Mouse (Mus musculus) spleen, postnatal 14 days (tissue): Measurements from ENCODE around the gene Gm11034.
A peak's percentile ranks its signal among the peaks of the same experiment; 100 is the strongest.

ENCODE experiments used
- DNase-seq, 2 experiments: peaks; one replicate each; pipeline ENCODE4 v3.0.0; 2021 to 2022; ENCODE audit warnings: low spot score in 2 of 2

Gm11034 gene

DNA sequence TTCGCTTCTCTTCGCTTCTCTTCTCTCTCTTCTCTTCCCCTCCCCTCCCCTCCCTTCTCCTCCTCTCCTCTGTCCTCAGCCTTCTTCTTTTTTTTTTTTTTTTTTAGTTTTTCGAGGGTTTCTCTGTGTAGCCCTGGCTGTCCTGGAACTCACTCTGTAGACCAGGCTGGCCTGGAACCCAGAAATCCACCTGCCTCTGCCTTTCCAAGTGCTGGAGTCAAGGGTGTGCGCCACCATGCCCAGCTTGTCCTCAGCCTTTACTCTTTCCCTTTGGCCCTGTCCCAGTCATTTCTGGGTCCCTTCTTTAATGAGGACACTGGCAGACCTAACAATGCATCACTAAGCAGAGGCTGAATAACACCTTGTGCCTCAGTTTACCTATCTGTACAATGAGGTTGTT lies at the start of gene Gm11034:
TSS of gene Gm11034 (minus strand) at position 101 of the 400 bp plus-strand sequence.
- DNase-seq, result no peak

DNA sequence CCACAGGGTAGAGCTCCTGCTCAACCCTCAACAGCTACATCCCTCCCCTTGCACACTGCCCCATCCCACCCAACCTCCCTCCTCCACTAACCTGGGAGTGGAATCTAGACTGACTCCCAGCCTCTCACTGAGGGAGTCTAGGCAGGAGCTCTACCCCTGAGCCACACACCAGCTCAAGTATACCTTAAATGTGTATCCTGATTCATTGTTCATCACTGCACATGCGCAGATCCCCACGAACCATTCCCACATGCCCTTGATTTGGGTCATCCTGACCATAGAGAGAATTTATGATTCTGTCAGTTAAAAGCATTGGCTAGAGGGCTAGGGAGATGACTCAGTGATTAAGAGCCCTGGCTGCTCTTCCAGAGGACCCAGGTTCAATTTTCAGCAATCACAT lies 49.3 kb upstream of the Gm11034 start:
- no peak for DNase-seq

DNA sequence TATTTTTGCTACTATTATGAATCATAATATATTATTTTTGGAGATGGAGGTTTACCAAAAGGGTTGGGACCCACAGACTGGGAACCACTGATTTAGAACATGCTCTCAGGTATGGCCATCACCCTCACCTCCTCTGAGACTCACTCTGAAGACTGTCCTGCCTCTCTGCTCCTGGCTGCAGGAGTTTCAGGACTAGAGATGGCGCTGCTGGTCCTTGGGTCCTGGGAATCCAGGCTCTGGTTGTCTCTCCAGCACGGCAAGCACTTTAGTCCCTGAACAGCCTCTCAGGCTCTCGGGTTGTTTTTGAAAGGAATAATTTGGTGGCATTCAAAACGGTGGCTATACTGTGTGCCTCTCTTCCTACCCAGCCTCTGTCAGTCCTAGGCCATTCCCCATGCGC lies 48.4 kb upstream of the Gm11034 start:
- DNase-seq, result no peak

DNA sequence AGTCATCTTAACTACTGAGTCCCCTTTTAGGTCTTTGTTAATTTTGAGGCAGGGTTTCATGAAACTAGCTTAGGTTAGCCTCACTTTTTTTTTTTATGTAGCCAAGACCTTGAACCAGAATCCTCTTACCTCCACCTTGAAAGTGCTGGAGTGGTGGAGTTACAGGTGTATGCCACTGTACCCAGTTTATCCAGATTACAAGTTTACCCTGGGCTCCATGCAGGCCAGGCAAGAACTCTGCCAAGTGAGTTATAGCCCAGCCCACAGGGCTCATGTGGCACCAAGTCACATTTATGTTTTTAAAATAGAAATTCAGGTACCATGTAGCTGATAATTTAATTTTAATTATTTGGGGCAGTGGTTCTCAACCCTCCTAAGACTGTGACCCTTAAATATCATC lies 48.0 kb upstream of the Gm11034 start:
- DNase-seq, result no peak

DNA sequence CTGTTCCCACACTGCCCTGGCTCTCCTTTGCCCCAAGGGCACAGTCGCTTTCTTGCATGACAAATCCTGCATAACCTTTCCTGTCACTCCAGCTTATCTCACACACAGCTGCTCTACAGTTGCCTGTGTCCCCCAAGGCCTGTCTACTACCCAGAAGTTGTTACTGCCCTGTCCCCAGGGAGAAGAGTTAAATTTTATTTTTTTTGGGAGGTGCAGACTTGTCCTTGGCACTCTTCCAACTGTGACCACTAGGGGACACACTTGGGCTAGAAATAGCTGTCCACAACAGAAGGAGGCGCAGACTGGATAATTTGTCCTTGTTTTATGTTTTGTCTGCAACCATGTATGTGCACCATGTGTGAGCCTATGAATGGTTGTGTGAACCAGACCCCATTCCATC lies 47.6 kb upstream of the Gm11034 start:
- DNase-seq, result peak; percentile 47 to 70

DNA sequence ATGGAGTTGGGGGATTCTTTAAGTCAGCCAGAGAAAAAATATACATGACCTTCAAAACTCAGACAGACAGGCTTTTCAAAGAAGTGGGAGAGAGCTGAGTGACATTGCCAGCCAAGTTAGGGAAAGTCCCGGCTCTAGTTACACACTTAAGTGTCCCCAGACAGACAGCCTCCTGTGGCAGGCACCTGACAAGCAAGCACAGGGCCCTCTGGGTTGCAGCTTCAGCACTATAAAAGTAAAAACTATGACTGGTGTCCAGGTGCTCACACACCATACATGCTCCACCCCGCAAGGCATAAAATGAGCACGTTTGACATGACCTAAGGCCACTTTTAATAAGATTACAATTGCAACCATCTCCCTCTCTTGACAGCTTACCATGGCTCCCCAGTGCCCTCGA lies 47.1 kb upstream of the Gm11034 start:
- DNase-seq, result no peak

DNA sequence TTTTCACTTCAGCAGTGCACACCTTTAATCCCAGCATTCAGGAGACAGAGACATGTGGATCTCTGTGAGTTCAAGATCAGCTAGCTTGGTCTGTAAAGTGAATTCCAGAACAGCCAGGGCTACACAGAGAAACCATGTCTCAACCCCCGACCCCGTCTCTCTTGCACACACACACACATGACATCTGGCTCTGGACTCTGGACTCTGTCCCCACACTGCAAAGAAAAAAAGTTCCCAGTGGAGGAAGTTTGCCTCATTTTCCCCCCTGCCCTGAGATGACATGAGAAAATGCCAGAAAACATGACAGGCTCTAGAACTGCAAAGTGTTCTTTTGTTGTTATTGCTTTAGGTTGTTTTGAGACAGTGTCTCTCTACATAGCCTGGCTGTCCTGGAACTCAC lies 46.4 kb upstream of the Gm11034 start:
- DNase-seq, result no peak

DNA sequence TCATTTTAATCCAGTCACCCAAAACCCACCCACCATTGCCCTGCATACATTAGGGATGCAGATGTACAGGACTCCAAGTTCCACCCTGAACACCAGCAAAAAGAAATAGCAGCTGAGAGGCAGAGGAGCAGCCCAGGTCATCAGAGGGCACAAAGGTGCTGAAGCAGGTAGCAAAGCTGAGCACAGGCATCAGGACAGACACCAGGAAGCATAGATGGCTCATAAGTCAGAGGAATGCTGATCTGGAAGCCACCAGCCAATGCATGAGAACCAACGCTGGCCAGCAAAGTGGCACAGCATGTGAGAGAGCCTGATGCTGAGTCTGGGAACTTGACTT lies 44.4 kb upstream of the Gm11034 start:
- no peak for DNase-seq

DNA sequence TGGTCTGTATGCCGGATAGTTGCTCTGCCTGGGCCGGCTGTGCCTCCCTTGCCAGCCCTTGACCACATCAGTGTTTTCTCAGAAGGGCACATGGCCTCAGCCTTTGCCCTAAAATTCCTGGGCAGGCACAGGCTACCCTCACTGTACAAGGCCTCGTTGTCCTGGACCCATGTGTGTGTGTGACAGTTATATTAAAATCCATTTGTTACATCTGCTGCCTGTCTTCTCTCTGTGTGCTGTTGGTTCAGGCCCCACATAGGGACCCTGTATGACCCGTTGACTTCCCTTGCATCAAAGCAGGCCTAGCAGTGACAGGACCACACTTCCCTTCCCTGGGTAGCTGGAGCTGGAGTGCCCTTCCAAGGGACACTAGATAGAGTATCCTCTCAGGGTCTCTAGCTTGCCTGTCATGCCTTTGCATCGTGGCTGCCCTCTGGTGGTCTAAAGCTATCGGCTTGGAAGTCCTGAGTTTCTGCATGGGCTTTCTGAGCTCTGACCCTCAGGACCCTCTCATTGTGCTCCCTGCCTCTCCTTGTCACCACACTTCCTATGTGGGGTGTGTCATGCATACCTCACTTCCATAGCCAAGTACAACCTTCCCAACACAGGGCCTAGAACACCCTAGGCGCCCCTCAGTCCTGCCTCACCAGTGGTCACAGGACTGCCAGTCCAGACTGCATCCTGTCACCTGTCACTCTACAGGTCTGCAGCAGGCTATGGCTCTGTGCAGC lies 43.9 kb upstream of the Gm11034 start:
- peak in 1 of 2 experiments; percentile 50 for DNase-seq

DNA sequence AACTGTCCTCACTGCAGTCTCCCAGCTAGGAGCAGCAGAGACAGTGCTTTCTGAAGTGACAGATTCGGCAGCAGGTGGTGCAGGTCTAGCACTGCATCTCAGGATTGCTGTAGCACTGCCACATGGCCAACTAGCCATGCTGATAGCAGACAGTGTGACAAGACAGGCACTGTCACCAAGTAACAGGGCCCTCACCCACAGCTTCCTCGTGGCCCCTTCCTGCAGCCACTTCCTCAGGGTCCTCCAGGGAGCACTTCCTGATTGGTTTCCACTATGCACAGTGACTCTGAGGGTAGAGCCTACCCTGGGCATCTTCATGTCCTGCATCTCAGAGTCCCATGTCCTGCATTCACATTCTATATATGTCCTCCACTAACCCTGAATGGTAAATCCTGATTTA lies 31.2 kb upstream of the Gm11034 start:
- no peak for DNase-seq

DNA sequence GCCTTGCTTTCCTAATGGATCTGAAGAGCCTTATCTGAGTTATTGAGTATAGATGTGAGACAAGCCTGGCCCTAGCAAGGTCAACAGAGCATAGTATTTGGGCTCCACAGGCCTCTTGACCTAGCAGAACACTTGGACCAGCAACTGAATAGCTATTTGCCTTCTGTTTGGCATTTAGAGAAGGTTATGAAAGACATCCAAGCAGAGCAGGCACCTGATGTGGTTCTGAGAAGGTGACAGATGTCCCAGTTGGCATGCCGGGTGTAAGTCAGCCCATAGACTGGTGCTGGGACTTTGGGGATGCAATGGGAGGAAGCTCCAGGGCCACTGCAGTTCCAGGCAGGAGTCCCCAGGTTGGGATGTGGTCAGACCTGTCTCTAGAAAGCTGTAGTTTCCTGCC lies 28.8 kb upstream of the Gm11034 start:
- DNase-seq, result no peak

DNA sequence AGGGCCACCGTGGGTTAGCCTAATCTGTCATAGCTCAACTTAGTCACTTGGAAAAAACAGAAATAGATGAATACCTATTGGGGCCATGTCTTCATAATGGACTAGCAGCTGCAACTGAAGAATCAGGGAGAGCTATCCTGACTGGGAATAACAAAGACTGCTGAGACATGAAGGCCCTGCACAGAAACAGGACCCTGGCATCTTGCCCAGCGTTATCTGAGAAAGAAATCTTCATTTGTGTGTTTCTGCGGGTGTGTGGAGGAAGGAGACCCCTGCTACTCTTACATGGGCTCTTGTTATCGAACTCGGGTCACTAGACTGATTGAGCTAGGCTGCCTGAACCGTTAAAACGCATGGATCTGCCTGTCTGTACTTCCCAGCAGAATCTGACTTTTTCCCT lies 27.5 kb upstream of the Gm11034 start:
- no peak for DNase-seq

DNA sequence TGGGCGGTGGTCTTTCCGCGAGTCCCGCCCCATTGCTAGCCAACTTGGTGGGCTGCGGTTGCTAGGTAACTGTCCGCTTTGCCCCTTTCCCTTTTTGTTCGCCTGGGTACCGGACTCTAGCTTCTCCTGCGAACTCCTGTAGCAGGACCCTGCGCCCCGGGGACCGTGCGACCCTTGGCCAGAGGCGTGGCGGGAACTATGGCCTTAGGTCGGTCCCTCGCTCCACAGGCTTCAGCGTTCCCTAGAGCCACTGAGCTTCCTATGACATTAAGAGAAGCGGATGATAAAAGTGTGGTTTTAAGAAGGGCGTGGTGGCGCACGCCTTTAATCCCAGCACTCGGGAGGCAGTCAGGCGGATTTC lies 26.9 kb upstream of the Gm11034 start:
- DNase-seq, result no peak

DNA sequence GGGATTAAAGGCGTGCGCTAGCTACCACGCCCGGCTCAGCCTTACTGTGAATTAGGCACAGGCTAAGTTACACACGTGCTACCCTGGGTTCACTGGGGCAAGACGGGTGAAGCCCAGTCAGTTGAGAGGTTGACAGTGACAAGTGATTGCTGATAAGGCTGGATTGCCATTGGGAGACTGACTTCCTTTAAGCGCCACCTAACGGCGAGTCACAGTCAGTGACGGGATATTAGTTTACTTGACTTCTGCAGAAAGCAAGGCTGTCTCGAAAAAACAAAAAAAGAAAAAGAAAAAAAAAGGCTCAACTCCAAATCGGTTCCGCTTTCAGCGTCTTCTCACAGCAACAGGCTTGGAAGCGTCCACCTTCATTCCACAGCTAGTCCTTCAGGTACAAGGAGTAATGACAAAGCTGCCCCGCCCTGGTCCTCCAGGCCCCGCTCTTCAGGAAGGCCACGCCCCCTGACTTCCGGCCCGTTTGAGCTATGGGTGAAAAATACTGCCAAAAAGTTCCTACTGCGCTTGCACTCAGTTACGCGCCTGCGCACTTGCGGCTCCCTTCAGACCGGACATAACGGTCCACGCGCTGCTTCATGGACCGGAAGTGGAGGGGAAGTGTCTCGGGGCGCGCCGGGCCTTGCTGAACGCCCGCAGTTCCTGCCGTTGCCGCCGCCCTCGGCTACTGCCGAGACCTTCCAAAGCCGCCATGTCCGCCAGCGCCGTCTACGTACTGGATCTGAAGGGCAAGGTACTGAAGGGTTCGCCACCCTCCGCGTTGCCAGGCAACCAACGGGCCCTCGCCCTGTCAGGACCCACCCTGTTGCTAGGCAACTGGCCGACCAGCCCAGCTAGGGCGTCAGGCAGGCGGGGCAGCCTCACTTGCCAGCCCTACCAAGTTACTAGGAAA lies 26.3 kb upstream of the Gm11034 start, which contains the start of gene Ap1m1:
TSS of gene Ap1m1 (plus strand) at position 520 of the 904 bp plus-strand sequence.
- peak; percentile 92 to 94 for DNase-seq

DNA sequence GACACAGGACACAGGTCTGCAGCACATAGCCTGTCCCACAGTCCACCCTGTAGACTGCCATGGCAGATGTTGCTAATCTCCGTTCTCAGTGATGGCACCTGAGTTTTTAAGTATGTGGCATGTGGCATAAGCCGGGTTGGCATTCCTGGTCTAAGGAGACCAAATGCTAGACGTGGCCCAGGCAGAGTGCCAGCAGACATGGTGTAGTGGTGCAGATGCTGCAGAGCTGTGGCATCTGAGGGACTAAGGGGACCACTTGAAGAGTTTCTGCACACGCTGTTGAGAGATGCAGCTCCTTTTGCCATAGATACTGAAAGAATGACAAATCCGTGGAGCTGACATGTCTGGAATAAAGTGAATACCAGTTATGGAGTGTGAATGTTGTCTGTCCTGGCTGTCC lies 9.2 kb upstream of the Gm11034 start:
- DNase-seq, result no peak

DNA sequence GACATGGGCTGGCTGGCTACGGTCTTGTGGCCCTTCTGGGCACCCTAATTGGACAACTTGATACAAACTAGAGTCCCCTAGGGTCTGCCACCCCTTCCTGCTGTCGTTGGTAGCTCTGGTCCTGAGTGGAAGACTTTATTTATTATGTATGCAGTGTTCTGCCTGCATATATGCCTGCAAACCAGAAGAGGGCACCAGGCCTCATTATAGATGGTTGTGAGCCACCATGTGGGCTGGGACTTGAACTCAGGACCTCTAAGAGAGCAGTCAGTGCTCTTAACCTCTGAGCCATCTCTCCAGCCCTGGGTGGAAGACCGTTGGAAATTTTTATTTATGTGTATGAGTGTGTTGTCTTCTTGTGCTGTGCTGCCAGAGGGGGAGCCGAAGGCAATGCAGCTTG lies 7.3 kb upstream of the Gm11034 start:
- no peak for DNase-seq

DNA sequence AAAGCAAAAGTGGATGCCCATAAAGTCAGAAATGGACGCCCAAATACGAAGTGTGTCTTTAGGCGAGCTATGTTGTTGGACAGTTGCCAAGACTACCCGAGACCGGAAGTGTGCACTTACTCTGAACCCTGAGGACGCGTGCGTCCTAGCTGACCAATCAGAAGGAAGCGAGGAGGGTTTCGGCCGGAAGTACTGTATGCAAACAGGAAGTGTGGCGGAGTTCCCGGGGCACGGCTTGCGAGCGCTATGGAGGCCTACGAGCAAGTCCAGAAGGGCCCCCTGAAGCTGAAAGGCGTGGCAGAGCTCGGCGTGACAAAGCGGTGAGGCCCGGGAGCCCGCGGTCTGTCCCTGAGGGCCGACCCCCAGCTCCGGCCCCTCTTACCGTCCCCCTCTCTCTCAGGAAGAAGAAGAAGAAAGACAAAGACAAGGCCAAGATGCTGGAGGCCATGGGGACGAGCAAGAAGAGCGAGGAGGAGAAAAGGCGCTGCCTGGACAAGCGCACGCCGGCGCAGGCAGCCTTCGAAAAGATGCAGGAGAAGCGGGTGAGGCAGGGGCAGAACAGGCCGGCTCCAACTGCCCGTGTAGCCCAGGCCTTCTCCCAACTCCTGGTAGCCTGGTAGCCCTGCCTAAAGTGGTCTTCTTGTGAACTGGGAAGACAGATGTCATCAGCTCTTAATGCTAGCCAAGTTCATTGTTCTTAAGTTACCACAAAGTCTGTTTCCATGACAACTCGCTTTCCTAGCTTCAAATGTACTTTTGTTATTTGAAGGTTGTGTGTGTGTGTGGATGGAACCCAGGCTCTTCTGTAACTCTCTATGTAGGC lies 6.3 kb upstream of the Gm11034 start, which contains the start of gene Fam32a:
TSS of gene Fam32a (plus strand) at position 190 of the 823 bp plus-strand sequence.
- peak; percentile 73 to 82 for DNase-seq

DNA sequence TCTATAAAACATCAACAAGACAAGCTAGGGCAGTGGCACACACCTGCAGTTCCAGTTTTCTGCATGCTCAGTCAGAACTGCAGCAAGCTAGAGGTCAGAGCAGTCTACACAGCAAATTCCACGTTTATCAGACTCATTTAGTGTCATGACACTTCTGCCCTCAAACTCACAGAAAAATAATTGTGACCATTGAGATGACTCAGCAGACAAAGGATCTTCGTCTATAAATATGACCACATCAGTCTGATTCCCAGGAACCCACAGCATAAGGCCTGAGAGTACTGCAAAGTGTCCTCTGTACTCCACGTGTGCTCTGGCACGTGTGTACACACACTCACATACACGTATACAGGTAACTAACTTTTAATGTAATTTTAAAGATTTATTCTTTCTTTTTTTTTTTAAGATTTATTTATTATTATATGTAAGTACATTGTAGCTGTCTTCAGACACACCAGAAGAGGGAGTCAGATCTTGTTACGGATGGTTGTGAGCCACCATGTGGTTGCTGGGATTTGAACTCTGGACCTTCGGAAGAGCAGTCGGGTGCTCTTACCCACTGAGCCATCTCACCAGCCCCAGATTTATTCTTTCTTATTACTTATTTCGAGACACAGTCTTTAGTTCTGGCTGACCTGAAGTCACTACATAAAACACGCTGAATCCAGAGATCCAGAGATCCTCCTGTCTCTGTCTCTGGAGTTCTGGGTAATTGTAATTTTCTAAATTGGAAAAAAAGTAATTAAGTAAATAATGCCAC lies 5.5 kb upstream of the Gm11034 start:
- no peak for DNase-seq

DNA sequence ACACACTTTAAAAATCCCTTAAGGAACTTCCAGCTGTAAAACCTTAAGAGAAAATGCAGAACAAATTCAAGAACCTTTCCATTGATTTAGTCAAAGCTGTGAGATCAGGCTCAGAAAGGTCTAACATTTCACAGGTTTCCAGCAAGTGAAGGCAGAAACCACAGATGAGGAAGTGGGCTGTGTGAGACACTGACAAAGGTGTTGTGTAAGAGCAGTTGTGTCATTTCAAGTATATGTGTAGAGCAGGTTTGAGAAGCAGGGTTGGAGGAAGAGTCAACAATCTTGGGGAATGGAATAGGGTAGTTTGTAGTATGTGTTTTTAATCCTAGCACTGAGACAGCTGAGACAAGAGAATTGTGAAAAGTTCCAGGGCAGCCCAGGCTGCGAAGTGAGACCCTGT lies 2.4 kb upstream of the Gm11034 start:
- DNase-seq, result no peak

DNA sequence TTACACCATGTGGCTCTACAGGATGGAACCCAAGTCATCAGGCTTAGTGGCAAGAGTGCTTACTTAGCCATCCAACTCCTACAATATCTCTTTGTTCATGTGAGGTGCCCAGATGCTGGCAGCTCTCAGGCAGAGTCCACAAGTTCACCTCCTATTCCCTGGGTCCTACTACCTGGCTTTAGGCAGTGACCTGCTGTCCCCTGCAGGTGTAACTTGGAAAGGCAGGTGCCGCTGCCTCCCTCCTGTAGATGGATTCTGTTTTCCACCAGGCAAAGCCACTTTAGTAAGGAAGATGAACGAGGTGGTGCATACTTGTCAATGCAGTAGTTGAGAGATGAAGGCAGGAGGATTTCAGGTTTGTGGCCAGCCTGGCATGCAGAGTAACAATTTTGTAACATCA lies 1.6 kb upstream of the Gm11034 start:
- DNase-seq, result peak; percentile 27 to 52

DNA sequence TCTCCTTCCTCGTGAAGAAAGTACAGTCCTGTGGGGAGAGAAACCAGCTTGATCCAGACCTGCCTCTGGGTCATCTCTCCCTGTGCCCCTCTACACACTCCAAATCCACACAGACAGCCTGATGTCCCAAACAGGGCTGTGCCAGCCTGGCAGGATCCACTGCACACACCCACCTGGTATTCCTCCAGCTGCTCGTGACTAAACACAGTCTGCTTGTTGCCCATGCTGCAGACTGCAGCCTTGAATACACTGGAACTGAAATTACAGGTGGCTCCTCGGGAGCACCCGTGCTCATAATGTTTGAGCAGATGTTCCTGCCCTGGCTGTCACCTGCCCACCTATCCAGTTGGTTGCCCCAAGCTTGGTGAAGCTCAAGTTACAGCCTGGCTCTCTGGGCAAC lies 685 bp downstream of the Gm11034 start, which contains the start of gene Cib3:
TSS of gene Cib3 (minus strand) at position 87 of the 400 bp plus-strand sequence.
- no peak for DNase-seq
